ENCODE assay signal across 20 mouse cellular contexts in genomic region chr7:77509586-77509985, GRCm38 (mm10).
DNase-seq lines count a peak whose midpoint lies in the region; ATAC-seq lines count a peak whose summit lies in the region.
"Had no signal": no experiment of that assay in that cellular context is flagged by ENCODE, and none has a peak within 500 bp of the region (broad histone marks: within the 10 kb centered on the region; RNA-seq: fewer than 3 reads in every experiment).

No protein-coding gene starts in this region.

- H3K4me2 ChIP-seq in forebrain, embryonic 16.5 days (ENCODE audit: low read length), result no peak overlapping the region
- no peak overlapping the region for H3K4me2 ChIP-seq in forebrain, embryonic 11.5 days (ENCODE audit: low read depth, low read length, severe bottlenecking)
- H3K4me2 ChIP-seq in midbrain, embryonic 14.5 days (ENCODE audit: low read length), result no peak overlapping the region
- H3K4me2 ChIP-seq in midbrain, embryonic 13.5 days (replicated peaks), result no peak overlapping the region
- H3K4me2 ChIP-seq: embryonic facial prominence, embryonic 13.5 days; embryonic facial prominence, embryonic 15.5 days; forebrain, embryonic 12.5 days had no signal

- H3K27ac ChIP-seq in forebrain, embryonic 16.5 days (ENCODE audit: low read length), result no peak overlapping the region
- H3K27ac ChIP-seq in forebrain, embryonic 11.5 days (ENCODE audit: low read depth, low read length), result no peak overlapping the region
- no peak overlapping the region for H3K27ac ChIP-seq in midbrain, embryonic 14.5 days (replicated peaks; ENCODE audit: low read depth, low read length)
- H3K27ac ChIP-seq in midbrain, embryonic 13.5 days, result no peak overlapping the region
- H3K27ac ChIP-seq: embryonic facial prominence, embryonic 13.5 days; embryonic facial prominence, embryonic 15.5 days; forebrain, embryonic 12.5 days had no signal

- no peak overlapping the region for H3K9ac ChIP-seq in forebrain, embryonic 16.5 days (replicated peaks; ENCODE audit: low read depth, low read length)
- no peak overlapping the region for H3K9ac ChIP-seq in forebrain, embryonic 11.5 days (ENCODE audit: low read length)
- H3K9ac ChIP-seq in midbrain, embryonic 14.5 days (replicated peaks; ENCODE audit: low read length), result no peak overlapping the region
- H3K9ac ChIP-seq in midbrain, embryonic 13.5 days (replicated peaks), result no peak overlapping the region
- H3K9ac ChIP-seq: embryonic facial prominence, embryonic 13.5 days; embryonic facial prominence, embryonic 15.5 days; forebrain, embryonic 12.5 days had no signal

- DNase-seq in forebrain, embryonic 11.5 days (ENCODE audit: low spot score), result no peak
- peak; percentile 53 for DNase-seq in midbrain, embryonic 14.5 days
- peak; percentile 16 for DNase-seq in brain, embryonic 18.5 days (ENCODE audit: low read depth, low spot score)
- no peak for DNase-seq in right cerebral cortex, adult 2 months (ENCODE audit: low spot score in 2 of 2)
- DNase-seq: adrenal gland, adult 2 months; adrenal gland, postnatal 10 days; adrenal gland, postnatal 25 days; cerebellum, adult 11 months; cerebellum, adult 18-20 months; cerebellum, adult 8-10 months; cerebellum, adult 9-11 months; cerebellum, postnatal 14 days; cerebellum, postnatal 36 days; embryo, embryonic 11 days had no signal

- no peak overlapping the region for H3K4me3 ChIP-seq in forebrain, embryonic 16.5 days (replicated peaks; ENCODE audit: low read length)
- H3K4me3 ChIP-seq in forebrain, embryonic 11.5 days (ENCODE audit: low read depth, low read length), result no peak overlapping the region
- no peak overlapping the region for H3K4me3 ChIP-seq in midbrain, embryonic 14.5 days (replicated peaks; ENCODE audit: low read depth, low read length)
- H3K4me3 ChIP-seq in midbrain, embryonic 13.5 days (replicated peaks), result no peak overlapping the region
- H3K4me3 ChIP-seq: embryonic facial prominence, embryonic 13.5 days; embryonic facial prominence, embryonic 15.5 days; erythroblast, embryonic 14.5 days; forebrain, embryonic 12.5 days had no signal

- WGBS in forebrain, embryonic 16.5 days, result 84% methylated on average over 2 of the region's 2 CpGs
- 88% methylated on average over 2 of the region's 2 CpGs for WGBS in forebrain, embryonic 11.5 days
- WGBS in midbrain, embryonic 14.5 days, result 56% methylated on average over 2 of the region's 2 CpGs
- 62% methylated on average over 2 of the region's 2 CpGs for WGBS in midbrain, embryonic 13.5 days

- no peaks in the 10 kb centered on the region for H3K9me3 ChIP-seq in forebrain, embryonic 16.5 days (ENCODE audit: control insufficient read depth, low read length)
- H3K9me3 ChIP-seq in forebrain, embryonic 11.5 days (ENCODE audit: control insufficient read depth, low read length), result no peaks in the 10 kb centered on the region
- H3K9me3 ChIP-seq in midbrain, embryonic 14.5 days (ENCODE audit: control insufficient read depth, low read length), result no peaks in the 10 kb centered on the region
- H3K9me3 ChIP-seq in midbrain, embryonic 13.5 days, result no peaks in the 10 kb centered on the region
- H3K9me3 ChIP-seq: embryonic facial prominence, embryonic 13.5 days; embryonic facial prominence, embryonic 15.5 days; forebrain, embryonic 12.5 days had no signal

- no peaks in the 10 kb centered on the region for H3K4me1 ChIP-seq in forebrain, embryonic 16.5 days (replicated peaks; ENCODE audit: control insufficient read depth, insufficient read depth, low read length)
- H3K4me1 ChIP-seq in forebrain, embryonic 11.5 days (replicated peaks; ENCODE audit: control insufficient read depth, insufficient read depth, low read length), result no peaks in the 10 kb centered on the region
- H3K4me1 ChIP-seq in midbrain, embryonic 14.5 days (ENCODE audit: control insufficient read depth, insufficient read depth, low read length), result no peaks in the 10 kb centered on the region
- H3K4me1 ChIP-seq in midbrain, embryonic 13.5 days (replicated peaks), result no peaks in the 10 kb centered on the region; the same call in 1 of the 2 replicates
- H3K4me1 ChIP-seq: embryonic facial prominence, embryonic 13.5 days; embryonic facial prominence, embryonic 15.5 days; forebrain, embryonic 12.5 days had no signal

- H3K36me3 ChIP-seq in forebrain, embryonic 16.5 days (ENCODE audit: control insufficient read depth, insufficient read depth), result no peaks in the 10 kb centered on the region
- H3K36me3 ChIP-seq in forebrain, embryonic 11.5 days (ENCODE audit: control insufficient read depth, insufficient read depth, low read length), result no peaks in the 10 kb centered on the region
- no peaks in the 10 kb centered on the region for H3K36me3 ChIP-seq in midbrain, embryonic 14.5 days (ENCODE audit: control insufficient read depth, insufficient read depth, low read length)
- no peaks in the 10 kb centered on the region for H3K36me3 ChIP-seq in midbrain, embryonic 13.5 days
- H3K36me3 ChIP-seq: embryonic facial prominence, embryonic 13.5 days; embryonic facial prominence, embryonic 15.5 days; forebrain, embryonic 12.5 days had no signal

- H3K27me3 ChIP-seq in forebrain, embryonic 16.5 days (replicated peaks; ENCODE audit: control insufficient read depth, insufficient read depth, low read length), result no peaks in the 10 kb centered on the region
- no peaks in the 10 kb centered on the region for H3K27me3 ChIP-seq in forebrain, embryonic 11.5 days (ENCODE audit: control insufficient read depth, insufficient read depth, low read length)
- no peaks in the 10 kb centered on the region for H3K27me3 ChIP-seq in midbrain, embryonic 14.5 days (ENCODE audit: control insufficient read depth, insufficient read depth, low read length)
- no peaks in the 10 kb centered on the region for H3K27me3 ChIP-seq in midbrain, embryonic 13.5 days
- H3K27me3 ChIP-seq: embryonic facial prominence, embryonic 13.5 days; embryonic facial prominence, embryonic 15.5 days; forebrain, embryonic 12.5 days had no signal

- peak; percentile 66 for ATAC-seq in forebrain, embryonic 16.5 days
- ATAC-seq in forebrain, embryonic 11.5 days (replicated peaks; ENCODE audit: low FRiP score), result no peak
- ATAC-seq in midbrain, embryonic 14.5 days (ENCODE audit: low FRiP score, low TSS enrichment), result no peak
- no peak for ATAC-seq in midbrain, embryonic 13.5 days

Comparison
In these comparisons a context has a peak if more than half of its experiments do, and no peak if none do; other contexts are left out.
1. DNase-seq: peak in midbrain, embryonic 14.5 days (single experiment) and brain, embryonic 18.5 days (single experiment); none in forebrain, embryonic 11.5 days (single experiment) and right cerebral cortex, adult 2 months (0 of 2).